Mouse (Mus musculus): ENCODE measurements around the gene Klf9. TPM values are rescaled to one million over a fixed set of nuclear protein-coding genes. Genes with fewer than 3 reads are reported as not detected.
A peak's percentile ranks its signal among the peaks of the same experiment; 100 is the strongest.
"Not testable (repeated sequence)": the region's sequence is repeated elsewhere in the genome, so short reads cannot be mapped to it uniquely, and the experiment has no call there.

The Klf9 gene
- polyA plus RNA-seq, 1 experiment from 2014 or later, result 6.1 TPM

DNA sequence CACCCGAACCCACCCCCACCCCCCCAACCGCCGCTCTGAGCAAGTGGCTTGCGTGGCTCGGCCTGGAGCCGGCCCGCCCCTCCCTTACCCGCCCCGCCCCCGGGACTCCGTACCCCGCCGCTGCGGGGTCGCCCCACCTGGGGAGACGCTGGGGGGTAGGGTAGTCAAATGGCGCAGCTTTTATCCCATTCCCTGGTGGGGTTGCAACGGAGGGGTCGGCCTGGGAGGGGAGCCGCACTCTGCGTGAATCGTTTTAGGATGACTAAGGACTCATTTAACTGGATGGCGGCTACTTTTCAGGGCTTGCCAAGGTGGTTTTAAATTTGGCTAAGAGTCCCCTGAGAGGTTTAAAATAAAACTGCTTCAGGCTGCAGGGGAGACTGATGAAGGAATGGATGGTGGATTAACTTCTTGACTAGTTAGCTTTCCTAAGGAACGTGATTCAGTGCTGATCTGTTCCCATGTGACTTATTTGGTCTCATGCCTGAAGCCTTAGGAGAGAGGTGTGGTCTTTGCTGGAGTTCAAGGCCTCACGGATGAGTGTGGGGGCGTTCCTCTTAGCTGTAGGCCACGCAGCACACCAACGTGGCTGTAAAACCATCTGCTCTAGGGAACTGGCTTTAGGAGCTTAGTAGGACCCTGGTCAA is 1.5 kb downstream of the Klf9 start:
- WGBS, result 4% methylated on average over 25 of the region's 28 CpGs
- H3K36me3 ChIP-seq, result no peaks in the 10 kb centered on the region
- no peak for ATAC-seq (ENCODE audit: borderline replicate concordance, extremely low read depth, low FRiP score, low TSS enrichment)
- H3K4me3 ChIP-seq, result peak overlapping the region; percentile 57
- no peaks in the 10 kb centered on the region for H3K9me3 ChIP-seq
- H3K4me2 ChIP-seq, result peak overlapping the region; percentile 94
- H3K4me1 ChIP-seq, result peaks cover 29% of the 10 kb centered on the region
- peak overlapping the region; percentile 93 for H3K27ac ChIP-seq
- peaks cover 10% of the 10 kb centered on the region; the same call in 1 of the 2 replicates for H3K27me3 ChIP-seq
- peak overlapping the region; percentile 58 for H3K9ac ChIP-seq

GRCm38 (mm10) chr19:23143074-23143445 is 2.0 kb downstream of the Klf9 start:
- Histone ChIP-seq H3K27ac (no peak overlapping the region), H3K9me3 (no peaks in the 10 kb centered on the region), H3K9ac (peak overlapping the region; percentile 58; the same call in 1 of the 2 replicates), H3K4me2 (peak overlapping the region; percentile 94), H3K27me3 (0 out of 2 replicates have a peak, but pooled peaks cover 7% of the 10 kb centered on the region), H3K36me3 (no peaks in the 10 kb centered on the region), H3K4me1 (peaks cover 29% of the 10 kb centered on the region), H3K4me3 (peak overlapping the region; percentile 57)
- ATAC-seq (ENCODE audit: borderline replicate concordance, extremely low read depth, low FRiP score, low TSS enrichment), result no peak
- WGBS, result 61% methylated on average over 7 of the region's 7 CpGs

DNA sequence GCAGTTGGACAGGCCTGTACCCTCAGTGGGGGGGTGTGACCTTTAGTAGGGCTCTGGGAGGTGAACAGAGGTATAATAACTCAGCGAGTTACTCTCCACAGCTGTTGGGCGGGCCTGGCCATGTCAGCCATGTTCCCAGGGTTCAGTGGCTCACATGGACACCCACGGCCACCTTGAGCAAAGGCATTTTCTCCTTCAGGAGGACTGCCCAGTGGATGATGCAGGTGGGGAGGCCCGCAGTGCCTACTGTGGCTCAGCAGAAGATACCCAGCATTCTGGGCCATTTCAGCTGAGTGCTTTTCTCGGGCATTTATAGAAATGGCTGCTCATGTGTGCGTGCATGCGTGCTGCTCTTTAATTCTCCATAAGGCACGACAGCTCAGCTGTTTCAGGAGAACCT is 2.5 kb downstream of the Klf9 start:
- Histone ChIP-seq H3K9me3 (no peaks in the 10 kb centered on the region), H3K4me2 (peak overlapping the region; percentile 94), H3K27me3 (0 out of 2 replicates have a peak, but pooled peaks cover 5% of the 10 kb centered on the region), H3K4me1 (peaks cover 29% of the 10 kb centered on the region), H3K27ac (no peak overlapping the region), H3K4me3 (peak overlapping the region; percentile 57; the same call in 1 of the 2 replicates), H3K9ac (no peak overlapping the region), H3K36me3 (no peaks in the 10 kb centered on the region)
- ATAC-seq (ENCODE audit: borderline replicate concordance, extremely low read depth, low FRiP score, low TSS enrichment), result no peak
- 74% methylated on average over 8 of the region's 8 CpGs for WGBS

- H3K9me3 ChIP-seq, result no peaks in the 10 kb centered on the region
- H3K4me3 ChIP-seq, result peak overlapping the region; percentile 57; the same call in 1 of the 2 replicates
Measured at GRCm38 (mm10) chr19:23144031-23144430, 3.0 kb downstream of the Klf9 start.

DNA sequence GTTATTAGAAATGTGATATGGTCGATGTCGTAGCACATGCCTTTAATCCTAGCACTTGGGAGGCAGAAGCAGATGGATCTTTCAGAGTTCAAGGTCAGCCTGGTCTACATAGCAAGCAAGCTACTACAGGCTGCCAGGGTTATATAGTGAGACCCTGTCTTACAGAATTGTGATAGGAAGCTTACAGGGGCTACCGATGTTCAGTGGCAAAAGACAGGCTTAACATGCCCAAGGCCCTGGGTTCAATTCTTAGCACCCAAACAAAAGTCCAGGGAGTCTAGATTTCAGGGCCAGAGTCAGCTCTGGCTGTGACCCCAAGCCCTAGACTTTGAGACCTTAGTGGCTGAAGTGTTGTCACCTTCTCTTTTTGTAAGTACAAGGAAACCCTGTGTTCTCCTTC is 4.1 kb downstream of the Klf9 start:
- Histone ChIP-seq H3K27me3 (0 out of 2 replicates have a peak, but pooled peaks cover 5% of the 10 kb centered on the region), H3K9me3 (no peaks in the 10 kb centered on the region), H3K36me3 (no peaks in the 10 kb centered on the region), H3K27ac (no peak overlapping the region), H3K9ac (no peak overlapping the region), H3K4me3 (no peak overlapping the region), H3K4me2 (no peak overlapping the region), H3K4me1 (peaks cover 34% of the 10 kb centered on the region)
- no peak for ATAC-seq (ENCODE audit: borderline replicate concordance, extremely low read depth, low FRiP score, low TSS enrichment)
- WGBS, result 77% methylated on average over 3 of the region's 3 CpGs

More at GRCm38 (mm10) chr19:23144031-23144430, 3.0 kb downstream of the Klf9 start:
- WGBS, result 49% methylated on average over 9 of the region's 9 CpGs
- 0 out of 2 replicates have a peak, but pooled peaks cover 5% of the 10 kb centered on the region for H3K27me3 ChIP-seq
- no peak for ATAC-seq (ENCODE audit: borderline replicate concordance, extremely low read depth, low FRiP score, low TSS enrichment)
- H3K27ac ChIP-seq, result no peak overlapping the region
- no peaks in the 10 kb centered on the region for H3K36me3 ChIP-seq
- peak overlapping the region; percentile 94 for H3K4me2 ChIP-seq
- peaks cover 29% of the 10 kb centered on the region for H3K4me1 ChIP-seq
- H3K9ac ChIP-seq, result no peak overlapping the region

- not testable (repeated sequence) for H3K9me3 ChIP-seq; H3K27me3 ChIP-seq; H3K27ac ChIP-seq; H3K36me3 ChIP-seq; ATAC-seq (ENCODE audit: borderline replicate concordance, extremely low read depth, low FRiP score, low TSS enrichment); H3K9ac ChIP-seq; H3K4me3 ChIP-seq; H3K4me2 ChIP-seq
- WGBS, result 69% methylated on average over 7 of the region's 7 CpGs
- H3K4me1 ChIP-seq, result peaks cover 33% of the 10 kb centered on the region
Measured at GRCm38 (mm10) chr19:23145575-23145974, 4.5 kb downstream of the Klf9 start.

DNA sequence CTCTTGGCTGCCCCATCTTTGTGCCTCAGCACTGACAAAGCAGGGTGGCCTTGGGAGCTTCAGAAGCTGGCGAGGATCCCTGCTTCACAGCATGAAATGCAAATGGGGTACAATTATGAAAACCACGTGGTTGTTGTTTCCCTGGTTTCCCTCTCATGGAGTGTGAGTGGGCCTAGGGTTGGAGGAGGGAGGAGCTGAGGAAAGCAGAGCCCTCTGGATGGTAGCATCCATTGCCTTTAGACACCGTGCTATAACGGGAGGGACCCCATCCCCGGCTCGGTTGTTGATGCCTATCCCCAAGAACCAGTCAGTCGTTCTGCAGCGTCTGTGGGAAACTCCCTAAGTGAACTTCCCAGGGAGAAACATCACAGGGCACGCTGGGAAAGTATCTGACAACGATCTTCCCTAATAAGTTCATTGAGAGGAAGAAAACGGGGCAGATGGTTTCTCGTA is 5.4 kb downstream of the Klf9 start:
- Histone ChIP-seq H3K27ac (no peak overlapping the region), H3K4me3 (no peak overlapping the region), H3K9me3 (no peaks in the 10 kb centered on the region), H3K36me3 (no peaks in the 10 kb centered on the region), H3K9ac (no peak overlapping the region), H3K27me3 (0 out of 2 replicates have a peak, but pooled peaks cover 5% of the 10 kb centered on the region), H3K4me2 (no peak overlapping the region), H3K4me1 (peaks cover 37% of the 10 kb centered on the region)
- ATAC-seq (ENCODE audit: borderline replicate concordance, extremely low read depth, low FRiP score, low TSS enrichment), result no peak
- WGBS, result 74% methylated on average over 12 of the region's 12 CpGs

DNA sequence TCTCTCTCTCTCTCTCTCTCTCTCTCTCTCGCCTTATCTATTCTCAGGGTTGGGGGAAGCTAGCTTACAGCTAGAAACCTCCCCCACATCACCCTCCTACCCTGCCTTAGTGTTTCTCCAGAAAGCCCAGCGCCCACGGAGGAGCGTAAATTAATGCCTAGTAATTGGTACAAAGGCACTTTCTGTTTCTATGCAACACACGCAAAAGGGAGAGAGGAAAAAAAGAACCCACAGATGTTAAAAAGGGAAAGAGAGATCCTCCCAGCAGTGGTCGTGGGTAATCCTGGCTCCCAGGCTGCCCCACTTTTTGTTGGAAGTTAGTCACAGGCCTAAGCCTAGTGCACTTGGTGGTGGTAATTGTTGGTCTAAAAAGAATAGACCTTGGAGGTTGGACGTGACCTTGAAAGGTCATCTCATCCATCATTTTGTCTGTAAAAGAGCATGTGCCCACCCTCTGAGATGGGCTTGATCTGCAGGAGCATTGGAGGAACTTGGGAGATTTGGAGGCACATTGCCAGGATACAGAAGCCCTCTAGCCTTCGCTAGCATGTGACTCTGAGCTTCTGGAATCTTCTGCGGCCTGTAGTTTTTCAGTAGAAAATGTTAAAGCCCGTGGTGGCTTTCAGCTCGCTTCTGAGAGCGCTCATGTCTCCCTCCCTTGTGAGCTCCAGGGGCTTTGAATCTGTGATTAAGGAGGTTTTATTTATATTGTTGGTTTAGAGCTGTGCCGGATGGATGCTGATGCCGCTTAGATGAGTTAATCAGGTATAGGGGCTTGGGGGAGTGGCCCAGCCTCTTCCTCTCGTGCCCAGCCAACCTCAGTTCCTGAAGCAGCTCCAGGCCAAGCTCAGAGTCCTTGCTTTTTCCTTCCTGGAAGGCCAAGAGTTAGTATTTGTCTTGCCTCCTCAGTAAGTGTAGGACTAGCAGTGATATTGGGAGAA is 6.3 kb downstream of the Klf9 start:
- H3K4me1 ChIP-seq, result peaks cover 39% of the 10 kb centered on the region
- H3K9me3 ChIP-seq, result no peaks in the 10 kb centered on the region
- no peak overlapping the region for H3K4me2 ChIP-seq
- 0 out of 2 replicates have a peak, but pooled peaks cover 5% of the 10 kb centered on the region for H3K27me3 ChIP-seq
- no peak overlapping the region for H3K9ac ChIP-seq
- H3K4me3 ChIP-seq, result no peak overlapping the region
- ATAC-seq (ENCODE audit: borderline replicate concordance, extremely low read depth, low FRiP score, low TSS enrichment), result no peak
- no peaks in the 10 kb centered on the region for H3K36me3 ChIP-seq
- H3K27ac ChIP-seq, result no peak overlapping the region
- 75% methylated on average over 15 of the region's 15 CpGs for WGBS

DNA sequence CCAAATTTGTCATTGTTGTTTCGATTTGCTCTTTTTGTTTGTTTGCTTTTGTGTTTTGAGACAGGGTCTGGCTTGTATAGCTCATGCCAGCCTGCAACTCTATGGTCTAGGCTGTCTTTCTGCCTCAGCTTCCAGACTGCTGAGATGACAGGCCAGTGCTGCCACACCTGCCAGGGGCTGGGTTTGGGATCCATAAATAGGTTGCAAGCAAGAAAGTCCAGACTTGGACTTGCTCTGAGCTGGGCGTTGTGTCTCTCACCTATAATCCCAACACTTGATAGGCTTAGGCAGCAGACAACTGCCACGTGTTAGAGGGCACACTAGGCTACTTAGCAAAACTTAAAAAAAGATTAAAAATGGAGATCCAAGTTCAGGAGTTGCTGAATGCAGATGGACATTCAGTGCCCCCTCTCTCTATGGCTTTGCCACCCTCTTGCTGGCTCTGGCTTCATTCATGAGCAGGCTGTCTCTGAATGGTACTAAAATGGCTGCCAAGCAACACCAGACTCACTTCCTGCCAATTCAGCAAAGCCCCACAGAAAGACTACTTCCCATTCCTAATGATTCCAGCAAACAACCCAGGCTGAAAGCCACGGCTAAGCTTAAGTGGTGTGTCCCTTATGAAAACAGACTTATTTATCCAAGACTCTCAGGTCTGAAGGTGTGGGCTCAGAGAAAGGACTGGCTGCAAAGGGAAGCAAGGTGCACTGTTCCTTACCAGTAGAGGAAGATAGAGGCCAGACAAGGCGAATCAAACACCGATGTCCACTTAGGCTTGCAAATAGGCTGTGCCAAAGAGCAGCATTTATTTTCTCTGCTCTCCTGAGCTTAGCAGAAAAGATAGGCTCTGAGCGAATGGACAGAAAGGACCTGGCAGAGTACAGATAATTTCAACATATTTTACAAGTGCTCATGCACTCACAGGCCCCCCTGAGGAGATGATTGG is 8.7 kb downstream of the Klf9 start:
- WGBS, result 69% methylated on average over 7 of the region's 7 CpGs

DNA sequence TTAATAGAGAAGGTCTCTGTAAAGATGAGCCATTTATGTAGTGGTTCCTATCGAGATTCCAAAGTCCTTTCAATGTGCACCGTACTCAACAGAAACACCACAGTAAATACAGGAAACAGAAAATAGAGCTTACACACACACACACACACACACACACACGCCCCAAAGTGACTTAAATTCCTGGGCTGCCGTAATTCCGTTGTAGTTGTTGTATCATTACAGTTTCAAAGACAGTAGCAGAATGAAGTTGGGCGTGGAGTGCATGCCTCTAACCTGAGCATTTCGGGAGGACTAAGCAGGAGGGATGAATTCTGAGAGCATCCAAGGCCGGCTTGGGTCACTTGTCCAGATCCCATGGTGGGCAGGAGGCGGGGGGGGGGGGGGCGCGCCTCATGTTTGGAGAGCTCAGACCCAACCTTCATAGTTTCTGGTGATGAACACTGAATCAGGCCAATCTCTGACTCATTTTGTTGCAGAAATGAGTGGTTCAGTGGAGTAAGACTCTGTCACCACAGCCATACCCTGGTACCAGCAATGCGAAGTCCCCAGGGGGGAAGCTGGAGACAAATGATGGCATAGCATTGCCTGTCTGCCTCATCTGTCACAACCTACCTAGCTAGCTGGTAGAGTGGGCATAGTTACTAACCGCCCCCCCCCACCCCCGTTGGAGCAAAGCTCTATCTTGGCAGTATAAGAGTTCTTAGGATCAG is 9.7 kb downstream of the Klf9 start:
- Histone ChIP-seq H3K9me3 (no peaks in the 10 kb centered on the region), H3K4me1 (peaks cover 21% of the 10 kb centered on the region), H3K36me3 (no peaks in the 10 kb centered on the region), H3K27ac (no peak overlapping the region), H3K9ac (no peak overlapping the region), H3K4me3 (no peak overlapping the region), H3K27me3 (no peaks in the 10 kb centered on the region), H3K4me2 (no peak overlapping the region)
- 80% methylated on average over 14 of the region's 14 CpGs for WGBS
- ATAC-seq (ENCODE audit: borderline replicate concordance, extremely low read depth, low FRiP score, low TSS enrichment), result no peak

More for the DNA sequence above, 8.7 kb downstream of the Klf9 start:
- peaks cover 21% of the 10 kb centered on the region for H3K4me1 ChIP-seq
- H3K36me3 ChIP-seq, result no peaks in the 10 kb centered on the region
- H3K9ac ChIP-seq, result no peak overlapping the region
- no peaks in the 10 kb centered on the region for H3K9me3 ChIP-seq
- no peak overlapping the region for H3K27ac ChIP-seq
- no peak overlapping the region for H3K4me2 ChIP-seq
- no peaks in the 10 kb centered on the region for H3K27me3 ChIP-seq
- ATAC-seq (ENCODE audit: borderline replicate concordance, extremely low read depth, low FRiP score, low TSS enrichment), result no peak
- H3K4me3 ChIP-seq, result no peak overlapping the region

Measured in lung, embryonic 15.5 days (tissue).